26 mouse cellular contexts compared by ENCODE assay signal in the genomic region with DNA sequence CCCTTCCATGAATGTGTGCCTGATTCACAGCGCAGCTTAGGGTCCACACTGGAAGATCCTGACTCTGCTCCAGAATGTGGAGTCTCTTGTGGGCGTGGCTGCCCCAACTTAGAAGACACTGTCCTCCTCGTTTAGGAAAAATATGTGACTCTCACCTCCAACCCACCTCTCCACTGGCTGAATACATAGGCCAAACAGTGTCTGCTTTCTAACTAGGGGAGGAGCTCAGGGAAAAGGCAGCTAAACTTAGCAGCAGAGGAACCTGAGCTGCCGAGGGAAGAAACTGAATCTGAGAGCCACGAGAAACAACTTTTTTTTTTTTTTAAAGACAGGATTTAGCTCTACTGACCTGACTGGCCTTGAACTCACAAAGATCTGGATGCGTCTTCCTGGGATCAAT. TPM values are rescaled to one million over a fixed set of nuclear protein-coding genes. Genes with fewer than 3 reads are reported as not detected.
DNase-seq lines count a peak whose midpoint lies in the region; ATAC-seq and TF ChIP-seq lines count a peak whose summit lies in the region.
"Had no signal": no experiment of that assay in that cellular context is flagged by ENCODE, and none has a peak within 500 bp of the region (broad histone marks: within the 10 kb centered on the region; RNA-seq: fewer than 3 reads in every experiment).

No protein-coding gene starts in this region.

- no peak overlapping the region for H3K4me3 ChIP-seq in heart, embryonic 11.5 days (ENCODE audit: low read depth, low read length)
- H3K4me3 ChIP-seq in heart, postnatal 0 days (ENCODE audit: low read depth, low read length), result no peak overlapping the region
- no peak overlapping the region for H3K4me3 ChIP-seq in ES-Bruce4 (ENCODE audit: low read depth, low read length)
- H3K4me3 ChIP-seq: embryonic facial prominence, embryonic 10.5 days; forebrain, embryonic 15.5 days; hindbrain, embryonic 15.5 days; lung, embryonic 15.5 days; midbrain, embryonic 15.5 days; neural tube, embryonic 12.5 days had no signal

- H3K9ac ChIP-seq in heart, embryonic 11.5 days (ENCODE audit: low read depth, low read length), result no peak overlapping the region
- H3K9ac ChIP-seq in heart, postnatal 0 days (replicated peaks; ENCODE audit: low read depth, low read length), result no peak overlapping the region
- H3K9ac ChIP-seq in ES-Bruce4 (ENCODE audit: low read depth, poor library complexity, severe bottlenecking), result no peak overlapping the region
- H3K9ac ChIP-seq: forebrain, embryonic 15.5 days; hindbrain, embryonic 15.5 days; liver, embryonic 14.5 days; lung, embryonic 15.5 days; midbrain, embryonic 15.5 days; neural tube, embryonic 12.5 days had no signal

- H3K27me3 ChIP-seq in heart, embryonic 11.5 days (ENCODE audit: control insufficient read depth, insufficient read depth, low read length), result no peaks in the 10 kb centered on the region
- H3K27me3 ChIP-seq in heart, postnatal 0 days (ENCODE audit: control insufficient read depth, insufficient read depth, low read length), result no peaks in the 10 kb centered on the region
- no peaks in the 10 kb centered on the region for H3K27me3 ChIP-seq in ES-Bruce4 (ENCODE audit: control insufficient read depth, insufficient read depth, low read length, poor library complexity, severe bottlenecking)
- H3K27me3 ChIP-seq: forebrain, embryonic 15.5 days; hindbrain, embryonic 15.5 days; lung, embryonic 15.5 days; midbrain, embryonic 15.5 days; neural tube, embryonic 12.5 days; Patski had no signal

- WGBS in heart, embryonic 11.5 days (ENCODE audit: insufficient replicate concordance), result 66% methylated on average over 6 of the region's 6 CpGs
- 48% methylated on average over 6 of the region's 6 CpGs for WGBS in heart, postnatal 0 days

- H3K27ac ChIP-seq in heart, embryonic 11.5 days (ENCODE audit: low read depth, low read length), result peak overlapping the region; percentile 15; the same call in 1 of the 2 replicates
- H3K27ac ChIP-seq in heart, postnatal 0 days (ENCODE audit: low read depth), result 0 out of 2 replicates have a peak overlapping the region, but pooled peaks have one; percentile 18
- H3K27ac ChIP-seq in ES-Bruce4 (ENCODE audit: insufficient read depth, low read length), result peak overlapping the region; percentile 40
- H3K27ac ChIP-seq: embryonic facial prominence, embryonic 10.5 days; forebrain, embryonic 15.5 days; hindbrain, embryonic 15.5 days; liver, embryonic 14.5 days; lung, embryonic 15.5 days; midbrain, embryonic 15.5 days; neural tube, embryonic 12.5 days had no signal

- no peak for ATAC-seq in heart, embryonic 11.5 days (replicated peaks; ENCODE audit: insufficient number of reproducible peaks, low FRiP score, low TSS enrichment)
- no peak for ATAC-seq in heart, postnatal 0 days (ENCODE audit: insufficient read depth, low read depth)
- ATAC-seq: forebrain, embryonic 15.5 days; midbrain, embryonic 15.5 days; Patski had no signal

- H3K9me3 ChIP-seq in heart, embryonic 11.5 days (replicated peaks; ENCODE audit: control insufficient read depth, low read length), result no peaks in the 10 kb centered on the region
- H3K9me3 ChIP-seq in heart, postnatal 0 days (replicated peaks; ENCODE audit: control insufficient read depth, low read length), result no peaks in the 10 kb centered on the region
- H3K9me3 ChIP-seq in ES-Bruce4 (replicated peaks; ENCODE audit: control insufficient read depth, insufficient read depth, low read length, poor library complexity, severe bottlenecking), result no peaks in the 10 kb centered on the region
- H3K9me3 ChIP-seq: embryonic facial prominence, embryonic 10.5 days; forebrain, embryonic 15.5 days; G1E; hindbrain, embryonic 15.5 days; lung, embryonic 15.5 days; midbrain, embryonic 15.5 days; neural tube, embryonic 12.5 days had no signal

- no peak for TF ChIP-seq POLR2A in ES-Bruce4 (IDR thresholded peaks at IDR 0.05; ENCODE audit: insufficient read depth, low read length)

- no peaks in the 10 kb centered on the region for H3K4me1 ChIP-seq in heart, embryonic 11.5 days (ENCODE audit: control insufficient read depth, insufficient read depth, low read length)
- peaks cover 18% of the 10 kb centered on the region for H3K4me1 ChIP-seq in heart, postnatal 0 days (ENCODE audit: control insufficient read depth, insufficient read depth)
- peaks cover 4% of the 10 kb centered on the region for H3K4me1 ChIP-seq in ES-Bruce4 (ENCODE audit: control insufficient read depth, insufficient read depth, low read length)
- H3K4me1 ChIP-seq: embryonic facial prominence, embryonic 10.5 days; neural tube, embryonic 12.5 days had no signal

- intact Hi-C loops in heart, postnatal 14 days (cut with DNase I), result no loop called here
- intact Hi-C loops in left cerebral cortex, postnatal 4 days (cut with DNase I), result no loop called here

- no peak for TF ChIP-seq EP300 in heart, postnatal 0 days (IDR thresholded peaks at IDR 0.05; ENCODE audit: low read depth)
- no peak for TF ChIP-seq EP300 in ES-Bruce4 (IDR thresholded peaks at IDR 0.05; ENCODE audit: insufficient read depth, low read depth, low read length)

- no peak overlapping the region for H3K4me2 ChIP-seq in heart, embryonic 11.5 days
- H3K4me2 ChIP-seq in heart, postnatal 0 days (ENCODE audit: low read depth, low read length), result no peak overlapping the region
- H3K4me2 ChIP-seq: forebrain, embryonic 15.5 days; hindbrain, embryonic 15.5 days; lung, embryonic 15.5 days; midbrain, embryonic 15.5 days; neural tube, embryonic 12.5 days had no signal

- DNase-seq in gastrocnemius, adult 18-20 months (ENCODE audit: low spot score), result peak; percentile 65
- DNase-seq in gastrocnemius, postnatal 4 days (ENCODE audit: low spot score in 2 of 2), result no peak
- DNase-seq in heart, postnatal 14 days, result no peak
- peak; percentile 6 for DNase-seq in heart, postnatal 0 days (ENCODE audit: low spot score)
- DNase-seq in heart, adult 11 months, result no peak
- no peak for DNase-seq in left cerebral cortex, postnatal 4 days
- DNase-seq: adrenal gland, adult 8-10 months; cerebellum, adult 9-10 months; kidney, adult 2 months; kidney, postnatal 14 days; lung, postnatal 36 days; right cerebral cortex, postnatal 14 days; spleen, adult 18-20 months had no signal

- TF ChIP-seq CTCF in heart, postnatal 0 days (IDR thresholded peaks at IDR 0.05; ENCODE audit: low read depth), result no peak
- no peak for TF ChIP-seq CTCF in ES-Bruce4 (IDR thresholded peaks at IDR 0.05; ENCODE audit: low read depth, low read length)

- H3K36me3 ChIP-seq in heart, embryonic 11.5 days (ENCODE audit: control insufficient read depth, insufficient read depth, low read length), result no peaks in the 10 kb centered on the region; the same call in 1 of the 2 replicates
- H3K36me3 ChIP-seq in heart, postnatal 0 days (replicated peaks; ENCODE audit: control insufficient read depth, insufficient read depth, low read length), result no peaks in the 10 kb centered on the region
- no peaks in the 10 kb centered on the region for H3K36me3 ChIP-seq in ES-Bruce4 (ENCODE audit: control insufficient read depth, insufficient read depth, low read length, poor library complexity, severe bottlenecking)
- H3K36me3 ChIP-seq: forebrain, embryonic 15.5 days; lung, embryonic 15.5 days; midbrain, embryonic 15.5 days had no signal

RNA-seq across cellular contexts. Expression of gene Mindy1, which starts 6.0 kb away (rescaled TPM):
- total RNA-seq in gastrocnemius, adult 18-20 months (2021), result 10 to 100 TPM; 29.7 to 30.6 TPM
- 10 to 100 TPM; 22.8 to 26.8 TPM for total RNA-seq in gastrocnemius, postnatal 4 days (2021)
- 24.3 and 25.1 TPM in 2 replicates for polyA plus RNA-seq in heart, embryonic 11.5 days (2014; fragmentation: Nextera tagmentation; extraction: Ambion mirVana)
- total RNA-seq in heart, postnatal 14 days (2021), result 10 to 100 TPM; 22.3 to 25.8 TPM
- 28.0 and 64.4 TPM in 2 replicates for total RNA-seq in heart, postnatal 0 days (2014; rRNA removed; ENCODE audit: low replicate concordance)
- polyA plus RNA-seq in heart, postnatal 0 days (2015; fragmentation: Nextera tagmentation; extraction: Ambion mirVana), result 27.8 and 28.4 TPM in 2 replicates
- 43.6 and 48.0 TPM in 2 replicates for polyA plus RNA-seq in ES-Bruce4 (2011; ENCODE audit: insufficient read depth, insufficient read length, low read depth, missing spikeins)
- total RNA-seq in left cerebral cortex, postnatal 4 days (2021), result 10 to 100 TPM; 29.7 to 32.6 TPM

RNA-seq across cellular contexts. Expression of gene Prune1, which starts 6.7 kb away (rescaled TPM):
- 10 to 100 TPM; 51.3 to 56.0 TPM for total RNA-seq in gastrocnemius, adult 18-20 months (2021)
- total RNA-seq in gastrocnemius, postnatal 4 days (2021), result 10 to 100 TPM; 68.7 to 78.2 TPM
- polyA plus RNA-seq in heart, embryonic 11.5 days (2014; fragmentation: Nextera tagmentation; extraction: Ambion mirVana), result 24.7 and 32.2 TPM in 2 replicates
- total RNA-seq in heart, postnatal 14 days (2021), result 10 to 100 TPM; 19.8 to 20.4 TPM
- 28.6 and 35.6 TPM in 2 replicates for total RNA-seq in heart, postnatal 0 days (2014; rRNA removed; ENCODE audit: low replicate concordance)
- polyA plus RNA-seq in heart, postnatal 0 days (2015; fragmentation: Nextera tagmentation; extraction: Ambion mirVana), result 22.5 and 23.0 TPM in 2 replicates
- 42.9 and 43.9 TPM in 2 replicates for polyA plus RNA-seq in ES-Bruce4 (2011; ENCODE audit: insufficient read depth, insufficient read length, low read depth, missing spikeins)
- 10 to 100 TPM; 63.9 to 69.3 TPM for total RNA-seq in left cerebral cortex, postnatal 4 days (2021)

RNA-seq across cellular contexts. Expression of gene Bnipl, which starts 24.2 kb away (rescaled TPM):
- total RNA-seq in gastrocnemius, adult 18-20 months (2021), result not detected
- total RNA-seq in gastrocnemius, postnatal 4 days (2021), result under 1 TPM; 0.16 to 0.29 TPM
- not detected in 2 replicates for polyA plus RNA-seq in heart, embryonic 11.5 days (2014; fragmentation: Nextera tagmentation; extraction: Ambion mirVana)
- under 1 TPM in 1 of 2 experiments, not detected in 1; 0.32 TPM for total RNA-seq in heart, postnatal 14 days (2021)
- total RNA-seq in heart, postnatal 0 days (2014; rRNA removed; ENCODE audit: low replicate concordance), result 3.9 TPM in 1 of 2 replicates, not detected in the other
- not detected in 2 replicates for polyA plus RNA-seq in heart, postnatal 0 days (2015; fragmentation: Nextera tagmentation; extraction: Ambion mirVana)
- polyA plus RNA-seq in ES-Bruce4 (2011; ENCODE audit: insufficient read depth, insufficient read length, low read depth, missing spikeins), result 4.1 and 4.8 TPM in 2 replicates
- under 1 TPM; 0.36 to 0.74 TPM for total RNA-seq in left cerebral cortex, postnatal 4 days (2021)
- total RNA-seq: G1E; hematopoietic stem cell, adult 5-6 weeks had no signal
- polyA plus RNA-seq: forebrain, embryonic 15.5 days had no signal

RNA-seq across cellular contexts. Expression of gene Anxa9, which starts 31.8 kb away (rescaled TPM):
- total RNA-seq in gastrocnemius, adult 18-20 months (2021), result under 1 TPM in 1 of 2 experiments, not detected in 1; 0.17 TPM
- total RNA-seq in gastrocnemius, postnatal 4 days (2021), result 1 to 10 TPM in 1 of 2 experiments, under 1 TPM in 1; 0.57 to 1.1 TPM
- polyA plus RNA-seq in heart, embryonic 11.5 days (2014; fragmentation: Nextera tagmentation; extraction: Ambion mirVana), result 0.84 and 1.5 TPM in 2 replicates
- under 1 TPM; 0.38 to 0.76 TPM for total RNA-seq in heart, postnatal 14 days (2021)
- total RNA-seq in heart, postnatal 0 days (2014; rRNA removed; ENCODE audit: low replicate concordance), result 0.11 and 0.15 TPM in 2 replicates
- 0.49 and 0.67 TPM in 2 replicates for polyA plus RNA-seq in heart, postnatal 0 days (2015; fragmentation: Nextera tagmentation; extraction: Ambion mirVana)
- 1.9 and 2.0 TPM in 2 replicates for polyA plus RNA-seq in ES-Bruce4 (2011; ENCODE audit: insufficient read depth, insufficient read length, low read depth, missing spikeins)
- 1 to 10 TPM; 1.0 to 1.2 TPM for total RNA-seq in left cerebral cortex, postnatal 4 days (2021)

RNA-seq across cellular contexts. Expression of gene Gm128, which starts 33.8 kb away (rescaled TPM):
- not detected for total RNA-seq in gastrocnemius, adult 18-20 months (2021)
- total RNA-seq in gastrocnemius, postnatal 4 days (2021), result under 1 TPM in 1 of 2 experiments, not detected in 1; 0.18 TPM
- polyA plus RNA-seq in heart, embryonic 11.5 days (2014; fragmentation: Nextera tagmentation; extraction: Ambion mirVana), result 0.30 and 0.62 TPM in 2 replicates
- not detected for total RNA-seq in heart, postnatal 14 days (2021)
- 1.1 TPM in 1 of 2 replicates, not detected in the other for total RNA-seq in heart, postnatal 0 days (2014; rRNA removed; ENCODE audit: low replicate concordance)
- 0.07 TPM in 1 of 2 replicates, not detected in the other for polyA plus RNA-seq in heart, postnatal 0 days (2015; fragmentation: Nextera tagmentation; extraction: Ambion mirVana)
- 1.2 and 2.1 TPM in 2 replicates for polyA plus RNA-seq in ES-Bruce4 (2011; ENCODE audit: insufficient read depth, insufficient read length, low read depth, missing spikeins)
- total RNA-seq in left cerebral cortex, postnatal 4 days (2021), result not detected
- total RNA-seq: G1E; layer of hippocampus, postnatal 14 days had no signal
- polyA plus RNA-seq: G1E had no signal

Comparison
In these comparisons a context has a peak if more than half of its experiments do, and no peak if none do; other contexts are left out.
1. DNase-seq: peak in gastrocnemius, adult 18-20 months (single experiment) and heart, postnatal 0 days (single experiment); none in gastrocnemius, postnatal 4 days (0 of 2), heart, postnatal 14 days (0 of 2), heart, adult 11 months (single experiment) and left cerebral cortex, postnatal 4 days (single experiment).
2. Peak in every context shown above with its lines, with median percentiles within 50 percentile points of each other: H3K27ac ChIP-seq.